Mouse (Mus musculus): ENCODE results near the gene Pias1.

Gene Pias1

GRCm38 (mm10) chr9:62851571-62851970 lies 136.2 kb downstream of the Pias1 start:
- peak; percentile 83 for DNase-seq

GRCm38 (mm10) chr9:62848641-62849040 lies 139.1 kb downstream of the Pias1 start:
- DNase-seq, result no peak

GRCm38 (mm10) chr9:62847694-62848093 lies 140.0 kb downstream of the Pias1 start:
- peak; percentile 90 for DNase-seq

- no peak for DNase-seq
Measured at GRCm38 (mm10) chr9:62844461-62844860, 143.3 kb downstream of the Pias1 start.

GRCm38 (mm10) chr9:62843356-62844024 lies 144.2 kb downstream of the Pias1 start:
- DNase-seq, result no peak

GRCm38 (mm10) chr9:62839172-62839770 lies 148.5 kb downstream of the Pias1 start:
- DNase-seq, result no peak

GRCm38 (mm10) chr9:62838506-62839171 lies 149.1 kb downstream of the Pias1 start, which contains the start of gene Cln6:
Cln6 (plus strand) TSS chr9:62838785.
- peak; percentile 87 for DNase-seq

GRCm38 (mm10) chr9:62838146-62838505 lies 149.6 kb downstream of the Pias1 start:
- no peak for DNase-seq

- DNase-seq, result no peak
Measured at GRCm38 (mm10) chr9:62837611-62838010, 150.1 kb downstream of the Pias1 start.

GRCm38 (mm10) chr9:62835705-62836446 lies 151.8 kb downstream of the Pias1 start:
- no peak for DNase-seq

GRCm38 (mm10) chr9:62834906-62835305 lies 152.8 kb downstream of the Pias1 start:
- no peak for DNase-seq

GRCm38 (mm10) chr9:62829877-62830276 lies 157.8 kb downstream of the Pias1 start:
- no peak for DNase-seq

GRCm38 (mm10) chr9:62828662-62829086 lies 159.1 kb downstream of the Pias1 start:
- DNase-seq, result peak; percentile 91
